Mouse (Mus musculus) ES-CJ7 (cell line): ENCODE data around the gene Hs1bp3.

ENCODE experiments used
- DNase-seq: peaks from one replicate; pipeline ENCODE4 v3.0.0; 2011; ENCODE audit warnings: low read depth, low spot score

Hs1bp3 gene

DNA sequence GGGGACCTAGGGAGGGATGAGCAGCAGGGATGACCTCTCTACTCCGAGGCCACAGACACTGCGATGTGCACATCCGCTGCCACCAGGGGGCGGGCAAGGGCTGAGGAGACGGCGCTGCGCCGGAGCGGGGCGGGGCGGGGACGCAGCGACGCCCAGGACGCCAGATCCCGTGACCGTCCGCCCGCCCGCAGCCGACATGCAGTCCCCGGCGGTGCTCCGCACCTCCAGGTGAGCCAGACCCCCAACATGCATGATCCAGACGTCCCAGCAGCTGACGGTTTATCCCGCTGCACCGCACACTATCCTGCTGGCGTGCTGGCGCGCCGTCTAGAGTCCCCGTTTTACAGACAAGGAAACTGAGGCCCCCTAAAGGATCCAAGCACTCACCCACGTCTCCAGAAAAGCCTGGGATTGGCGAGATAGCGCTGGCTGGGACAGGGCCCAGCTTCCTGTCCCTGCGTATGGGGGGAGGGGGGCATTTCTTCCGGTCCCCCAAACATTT, at the start of gene Hs1bp3:
TSS of gene Hs1bp3 (plus strand) at position 163 of the 502 bp plus-strand sequence.
- DNase-seq = peak; percentile 83

DNA sequence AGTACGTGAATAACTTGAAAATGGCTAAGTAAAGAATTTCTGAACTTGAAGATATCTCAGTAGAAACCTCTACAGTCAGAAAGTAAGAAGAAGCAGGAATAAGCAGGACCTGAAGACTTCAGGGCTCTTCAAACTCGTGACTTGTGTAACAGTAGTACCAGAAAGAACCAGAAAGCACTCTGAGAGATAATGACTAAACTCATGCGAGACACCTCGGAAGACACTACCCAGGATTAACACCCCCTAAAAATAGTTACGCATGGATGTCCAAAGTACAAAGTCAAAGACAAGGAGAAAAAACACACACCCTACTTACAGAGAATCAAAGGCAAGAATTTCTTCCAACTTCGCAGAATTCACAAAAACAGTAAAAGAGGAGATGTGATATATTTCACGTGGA, 46.9 kb upstream of the Hs1bp3 start:
- DNase-seq = no peak

DNA sequence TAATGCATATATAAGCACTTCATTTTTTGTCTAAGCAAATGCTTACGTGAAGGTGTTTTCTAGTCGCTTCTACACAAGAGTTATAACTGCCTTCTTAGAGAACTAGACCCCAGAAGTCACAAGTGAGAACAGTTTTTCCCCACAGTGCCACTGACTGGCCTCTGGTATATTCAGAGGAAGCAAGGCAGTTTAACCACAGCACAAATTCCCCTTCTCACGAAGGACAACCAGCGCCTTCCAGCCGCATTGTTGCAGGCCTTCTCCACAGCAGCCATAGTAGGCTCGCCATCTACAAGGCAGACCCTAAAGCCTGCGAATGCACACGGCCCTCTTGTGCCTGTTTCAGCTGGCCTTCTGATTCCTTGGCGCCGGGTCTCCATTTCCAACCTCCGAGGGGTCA, 43.6 kb upstream of the Hs1bp3 start:
- DNase-seq = no peak

DNA sequence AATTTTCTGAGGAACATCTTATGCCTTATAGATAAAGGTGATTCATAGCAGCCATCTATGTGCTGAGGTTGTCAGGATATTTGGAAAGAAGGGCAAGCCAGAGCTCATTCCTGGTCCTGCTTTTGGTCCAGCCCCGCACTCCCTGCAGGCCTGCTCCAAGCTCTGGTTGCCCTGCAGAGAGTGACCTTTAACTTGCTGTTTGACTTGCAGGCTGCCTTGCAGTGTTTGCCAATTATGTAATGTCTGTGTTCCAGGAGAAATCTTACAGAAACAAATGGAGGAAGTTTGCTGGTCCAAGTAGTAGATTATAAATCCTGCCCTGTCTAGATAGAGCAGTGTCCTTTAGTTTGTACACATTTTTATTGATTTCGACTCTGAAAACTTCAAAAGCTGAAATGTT, 41.8 kb upstream of the Hs1bp3 start:
- no peak for DNase-seq

DNA sequence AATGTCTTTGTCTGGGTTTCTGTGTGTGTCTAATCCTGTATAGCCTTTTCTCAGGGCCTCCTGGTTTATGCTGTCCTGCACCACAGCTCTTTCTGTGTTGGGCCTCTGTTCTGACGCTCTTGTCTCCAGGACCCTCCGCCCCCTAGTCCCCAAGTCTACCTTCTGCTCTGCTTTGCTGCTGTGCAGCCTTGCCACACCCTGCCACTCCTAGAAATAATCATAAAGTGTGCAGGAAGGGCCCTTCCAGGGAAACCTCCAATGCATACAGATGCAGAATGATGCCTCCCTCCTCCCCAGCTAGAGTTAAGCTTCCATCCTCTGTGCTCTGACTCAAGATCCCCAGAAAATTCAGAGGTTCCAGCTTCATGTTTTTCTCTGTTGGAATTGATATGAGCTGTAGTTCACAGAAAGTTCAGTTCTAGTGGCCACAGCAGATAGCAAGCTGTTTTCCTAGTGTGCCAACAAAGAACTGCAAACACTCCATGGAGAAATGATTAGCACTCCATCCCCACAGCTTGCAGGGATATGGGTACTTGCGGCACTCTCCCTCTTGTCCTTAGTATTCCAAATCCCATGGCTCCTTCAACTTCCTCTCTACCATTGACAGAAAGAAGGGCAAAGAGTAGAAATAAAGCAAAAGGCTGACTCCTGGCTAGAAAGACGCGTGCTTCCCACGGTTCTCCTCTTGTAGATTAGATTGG, 39.6 kb upstream of the Hs1bp3 start:
- DNase-seq = no peak

DNA sequence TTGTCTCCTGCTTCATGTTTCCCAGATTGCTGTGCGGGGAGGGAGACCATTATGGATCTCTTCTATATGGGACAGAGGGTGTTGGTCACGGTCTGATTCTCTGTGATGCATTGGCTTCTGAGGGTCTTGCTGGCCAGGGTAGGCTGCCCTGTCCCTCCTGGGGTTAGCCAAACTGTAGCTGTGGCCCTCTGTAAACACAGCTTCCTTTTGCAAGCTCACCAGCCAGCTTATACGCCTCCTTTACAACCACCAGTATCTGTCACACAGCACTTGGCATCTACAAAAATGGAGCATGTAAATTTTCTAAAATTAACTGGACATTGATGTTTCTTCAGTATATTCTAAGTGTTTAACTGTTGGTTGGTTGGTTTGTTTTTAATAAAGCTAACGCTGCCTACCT, 37.8 kb upstream of the Hs1bp3 start:
- no peak for DNase-seq

DNA sequence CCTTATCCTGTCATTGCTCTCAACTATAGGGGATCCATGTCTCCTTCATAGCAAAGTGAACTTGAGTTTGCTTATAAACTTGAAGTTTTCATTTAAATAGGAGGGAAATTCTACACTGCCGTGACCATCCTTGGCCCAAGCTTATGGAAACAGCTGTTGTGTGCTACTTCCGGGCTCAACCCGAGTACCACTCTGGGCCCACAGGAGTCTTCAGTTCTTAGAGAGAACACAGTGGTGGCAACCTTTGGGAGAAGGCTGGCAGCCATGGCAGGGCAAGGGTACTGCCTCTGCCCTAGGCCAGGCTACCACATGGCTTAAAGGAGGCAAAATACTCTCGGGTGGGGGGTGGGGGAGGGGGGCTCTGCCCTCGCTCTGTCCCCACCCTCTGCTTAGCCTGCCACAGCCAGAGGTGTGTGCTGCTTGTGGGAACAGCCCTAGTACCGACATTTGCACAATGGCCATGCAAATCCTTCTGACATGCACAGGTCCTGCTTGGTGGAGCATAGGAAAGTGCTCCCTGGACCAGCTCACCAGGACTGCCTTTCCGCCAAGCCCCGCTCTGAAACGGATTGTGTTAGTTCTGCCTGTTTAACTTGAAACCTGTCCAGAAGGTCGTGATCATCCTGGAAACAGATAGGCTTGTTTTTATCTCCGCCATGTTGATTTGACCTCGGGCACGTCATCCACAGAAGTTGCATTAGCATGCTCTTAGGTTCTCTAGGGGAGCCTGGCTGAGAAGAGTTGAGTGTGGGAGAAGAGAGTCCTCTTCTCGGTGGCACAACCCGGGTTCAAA, 31.8 kb upstream of the Hs1bp3 start:
- peak; percentile 17 for DNase-seq

DNA sequence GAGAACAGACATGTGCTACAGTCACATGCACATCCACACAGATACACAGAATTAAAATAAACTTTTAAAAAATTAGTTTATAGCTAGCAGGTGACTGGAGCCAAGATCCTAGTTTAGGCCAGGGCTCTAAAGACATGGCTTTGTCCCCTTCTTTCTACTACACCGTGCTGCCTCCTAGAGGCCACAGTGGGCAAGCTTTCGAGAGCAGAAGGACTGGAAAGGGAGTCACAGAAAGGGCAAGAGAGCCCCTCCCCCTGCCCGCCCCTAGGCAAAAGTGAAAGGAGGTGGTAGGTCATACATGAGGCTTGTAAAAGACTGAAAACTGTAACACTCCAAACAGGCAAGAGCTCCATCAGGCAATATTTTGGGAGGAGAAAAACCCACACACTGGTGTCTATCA, 25.3 kb upstream of the Hs1bp3 start:
- DNase-seq = peak; percentile 58

- DNase-seq = no peak
Observed at GRCm38 (mm10) chr12:8289099-8289498, 24.1 kb upstream of the Hs1bp3 start.

DNA sequence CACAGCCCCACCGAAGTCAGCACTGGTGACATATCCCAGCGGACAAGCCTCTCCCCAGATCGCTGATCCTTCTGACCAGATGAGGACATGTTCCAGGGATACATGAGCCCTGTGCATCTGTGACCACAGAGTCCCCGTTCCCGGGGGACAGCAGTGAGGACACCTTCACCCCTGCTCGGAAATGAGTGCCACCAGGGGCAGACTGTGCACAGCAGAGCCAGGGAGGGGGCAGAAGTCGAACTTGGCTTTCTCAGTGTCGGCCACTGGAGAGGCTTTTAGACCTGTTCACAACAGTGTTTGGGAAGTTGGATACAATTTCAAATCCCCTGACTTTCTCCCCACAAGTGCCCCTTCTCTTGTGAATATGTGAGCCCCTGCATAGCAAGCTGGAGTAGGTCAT, 23.7 kb upstream of the Hs1bp3 start:
- DNase-seq = no peak

- no peak for DNase-seq
Observed at GRCm38 (mm10) chr12:8291157-8291853, 21.9 kb upstream of the Hs1bp3 start.

GRCm38 (mm10) chr12:8295307-8295913, 17.8 kb upstream of the Hs1bp3 start:
- DNase-seq = no peak

DNA sequence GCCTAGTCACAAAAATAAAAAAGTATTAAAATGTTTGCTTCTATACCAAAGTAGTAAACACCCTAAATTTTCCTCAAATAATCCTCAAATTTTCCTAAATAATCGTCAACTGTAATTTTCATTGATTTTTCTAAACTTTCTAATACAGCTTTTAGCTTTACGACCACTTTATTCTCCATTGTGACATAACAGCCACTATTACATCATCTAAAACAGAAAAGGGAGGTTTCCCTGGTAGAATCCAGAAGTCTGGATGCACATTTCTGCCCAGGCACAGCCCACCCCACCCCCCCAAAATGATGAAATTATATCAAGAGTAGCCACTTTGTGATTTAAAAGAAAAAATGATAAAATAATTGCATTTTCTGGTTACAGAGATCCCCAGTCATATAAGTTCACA, 17.1 kb upstream of the Hs1bp3 start:
- no peak for DNase-seq

GRCm38 (mm10) chr12:8297586-8298214, 15.5 kb upstream of the Hs1bp3 start:
- DNase-seq = peak; percentile 41

DNA sequence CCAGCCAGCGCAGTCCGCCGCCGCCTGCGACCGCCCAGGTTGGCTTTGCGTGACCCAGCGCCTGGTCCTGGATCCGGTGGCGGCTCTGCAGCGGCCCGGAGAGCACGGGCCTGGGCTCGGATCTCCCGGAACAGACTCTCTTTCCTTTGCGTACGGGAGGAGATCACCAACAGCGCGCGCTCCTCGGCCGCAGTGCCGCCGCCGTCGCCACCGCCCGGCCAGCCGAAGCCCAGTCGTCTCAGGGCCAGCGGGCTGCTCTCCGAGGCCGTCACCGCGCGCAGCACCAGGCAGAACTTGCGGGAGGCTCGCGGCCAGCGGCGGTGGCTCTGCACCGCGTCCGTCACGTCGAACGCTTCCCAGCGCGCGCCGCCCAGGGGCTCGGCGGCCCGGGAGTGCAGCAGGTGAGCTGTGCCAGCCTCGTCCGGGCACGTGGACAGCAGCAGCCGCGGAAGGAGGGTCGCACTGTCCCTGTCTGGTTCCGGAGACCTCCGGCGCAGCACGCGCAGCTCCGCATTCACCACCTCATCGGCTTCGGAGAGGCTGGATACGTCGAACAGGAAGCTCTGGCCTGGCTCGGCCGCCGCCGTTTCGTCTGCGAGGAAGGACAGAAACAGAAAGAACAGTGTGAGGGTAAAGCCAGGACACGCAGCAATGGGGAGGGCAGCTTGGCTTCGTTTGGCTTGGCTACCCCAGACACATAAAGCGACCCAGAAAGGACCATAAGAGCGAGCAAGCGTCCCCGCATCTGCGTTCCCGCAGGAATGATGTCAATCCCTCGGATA, 14.7 kb upstream of the Hs1bp3 start:
- peak; percentile 40 for DNase-seq

- no peak for DNase-seq
Observed at GRCm38 (mm10) chr12:8299143-8300110, 13.8 kb upstream of the Hs1bp3 start.

- no peak for DNase-seq
Observed at GRCm38 (mm10) chr12:8300111-8300480, 13.1 kb upstream of the Hs1bp3 start.

DNA sequence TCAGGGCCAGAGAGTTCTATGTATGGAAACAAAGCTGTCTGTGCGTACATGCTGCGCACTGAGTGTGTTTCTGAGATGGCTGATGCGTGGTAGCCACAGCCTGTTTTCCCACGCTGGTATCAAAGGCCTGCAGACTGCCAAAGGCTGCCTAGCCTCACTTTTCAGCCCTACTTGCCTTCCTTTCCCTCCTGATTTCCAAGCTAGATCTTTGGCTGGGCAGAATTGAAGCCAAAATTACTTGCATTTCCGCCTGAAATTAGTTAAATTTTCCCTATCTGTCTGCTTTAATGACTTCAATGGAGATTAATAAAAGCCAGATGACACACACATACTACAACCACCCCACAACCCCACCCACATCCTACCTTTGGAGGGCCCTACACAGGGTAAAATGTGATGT, 12.7 kb upstream of the Hs1bp3 start:
- no peak for DNase-seq

GRCm38 (mm10) chr12:8301011-8301814, 12.0 kb upstream of the Hs1bp3 start:
- no peak for DNase-seq
